In genomic region chr17:34263068-34263467, GRCm38 (mm10) we compare ENCODE assay signal across 9 mouse cellular contexts. TPM values are rescaled to one million over a fixed set of nuclear protein-coding genes. Genes with fewer than 3 reads are reported as not detected.
DNase-seq lines count a peak whose midpoint lies in the region; ATAC-seq and TF ChIP-seq lines count a peak whose summit lies in the region.
"Had no signal": no experiment of that assay in that cellular context is flagged by ENCODE, and none has a peak within 500 bp of the region (broad histone marks: within the 10 kb centered on the region; RNA-seq: fewer than 3 reads in every experiment).

No protein-coding gene starts in this region.

- peaks cover 10 to 53% of the 10 kb centered on the region in 2 experiments for H3K4me1 ChIP-seq in CH12.LX (ENCODE audit: control insufficient read depth in 1 of 2, insufficient read depth in 2 of 2)
- no peaks in the 10 kb centered on the region for H3K4me1 ChIP-seq in brown adipose tissue, adult 24 weeks (ENCODE audit: control insufficient read depth, insufficient read depth, insufficient read length, low read length)
- peaks cover 28% of the 10 kb centered on the region for H3K4me1 ChIP-seq in forebrain, embryonic 10.5 days
- H3K4me1 ChIP-seq in liver, embryonic 14.5 days (replicated peaks; ENCODE audit: control insufficient read depth in 2 of 2, insufficient read depth in 2 of 2, low read length in 1 of 2): peaks cover 0 to 7% of the 10 kb centered on the region in 2 experiments; a peak in 2 of 4 replicates
- peaks cover 4% of the 10 kb centered on the region for H3K4me1 ChIP-seq in neural tube, embryonic 11.5 days (ENCODE audit: control insufficient read depth, insufficient read depth, low read length)
- peaks cover 3% of the 10 kb centered on the region; the same call in 1 of the 2 replicates for H3K4me1 ChIP-seq in stomach, postnatal 0 days (replicated peaks; ENCODE audit: control insufficient read depth, insufficient read depth)

- TF ChIP-seq RAD21 in CH12.LX (IDR thresholded peaks at IDR 0.05; ENCODE audit: low read depth, low read length): no peak

- no peaks in the 10 kb centered on the region for H3K27me3 ChIP-seq in CH12.LX (replicated peaks)
- peaks cover 40% of the 10 kb centered on the region for H3K27me3 ChIP-seq in forebrain, embryonic 10.5 days (ENCODE audit: poor library complexity, severe bottlenecking)
- peaks cover 30% of the 10 kb centered on the region for H3K27me3 ChIP-seq in liver, embryonic 14.5 days (ENCODE audit: control insufficient read depth, insufficient read depth, low read length)
- H3K27me3 ChIP-seq in neural tube, embryonic 11.5 days (ENCODE audit: control insufficient read depth, insufficient read depth, low read length): peaks cover 7% of the 10 kb centered on the region
- peaks cover 3% of the 10 kb centered on the region; the same call in 1 of the 2 replicates for H3K27me3 ChIP-seq in stomach, postnatal 0 days (ENCODE audit: control insufficient read depth, insufficient read depth, low read length)

- peak overlapping the region; percentile 63; the same call in 1 of the 2 replicates for H3K9ac ChIP-seq in CH12.LX (ENCODE audit: insufficient read depth, low read depth)
- no peak overlapping the region; the same call in 1 of the 2 replicates for H3K9ac ChIP-seq in liver, embryonic 14.5 days (replicated peaks)
- H3K9ac ChIP-seq in neural tube, embryonic 11.5 days (ENCODE audit: low read length): peak overlapping the region; percentile 42; the same call in 1 of the 2 replicates
- H3K9ac ChIP-seq in stomach, postnatal 0 days (ENCODE audit: low read length): no peak overlapping the region

- intact Hi-C loops in heart, postnatal 10 days (cut with DNase I): no loop called here

- peak; percentile 74 for TF ChIP-seq POLR2A in CH12.LX (IDR thresholded peaks at IDR 0.05; ENCODE audit: low read depth, low read length)

- DNase-seq in CH12.LX (ENCODE audit: extremely low read depth): peak; percentile 95
- DNase-seq in forebrain, embryonic 10.5 days (ENCODE audit: extremely low spot score, low spot score): peak; percentile 80
- peak; percentile 82 to 87 for DNase-seq in heart, postnatal 10 days
- peak; percentile 80 to 81 for DNase-seq in kidney, postnatal 36 days
- peak in 2 of 3 experiments; percentile 46 to 47 for DNase-seq in liver, embryonic 14.5 days (ENCODE audit: low read depth in 3 of 3, low spot score in 3 of 3)
- DNase-seq in neural tube, embryonic 11.5 days (ENCODE audit: low spot score): peak; percentile 76
- peak; percentile 71 for DNase-seq in stomach, postnatal 0 days (ENCODE audit: low spot score)

- H3K36me3 ChIP-seq in CH12.LX (replicated peaks in 1 of 2; ENCODE audit: control insufficient read depth in 1 of 2, insufficient read depth in 1 of 2, low read length in 1 of 2): peaks cover 11 to 25% of the 10 kb centered on the region in 2 experiments
- H3K36me3 ChIP-seq in forebrain, embryonic 10.5 days (replicated peaks): no peaks in the 10 kb centered on the region
- H3K36me3 ChIP-seq in liver, embryonic 14.5 days (replicated peaks; ENCODE audit: control insufficient read depth, insufficient read depth, low read depth): no peaks in the 10 kb centered on the region
- H3K36me3 ChIP-seq in neural tube, embryonic 11.5 days (ENCODE audit: control insufficient read depth, insufficient read depth, low read length): no peaks in the 10 kb centered on the region
- no peaks in the 10 kb centered on the region for H3K36me3 ChIP-seq in stomach, postnatal 0 days (ENCODE audit: control insufficient read depth, insufficient read depth, low read length)

- dilution Hi-C loops in CH12.LX (cut with MboI; ENCODE audit: extremely low pct_ligation_motif_present, extremely low pct_unique_long_range_greater_than_20kb, low sequenced_read_pairs): no loop called here

- no peak for TF ChIP-seq EP300 in CH12.LX (IDR thresholded peaks at IDR 0.05; ENCODE audit: low read length)
- TF ChIP-seq EP300 in liver, embryonic 14.5 days (IDR thresholded peaks at IDR 0.05; ENCODE audit: low read depth): no peak
- TF ChIP-seq EP300 in stomach, postnatal 0 days (optimal IDR thresholded peaks at IDR 0.05): no peak

- peak; percentile 50 for ATAC-seq in liver, embryonic 14.5 days (ENCODE audit: insufficient read depth)
- ATAC-seq in neural tube, embryonic 11.5 days (ENCODE audit: insufficient read depth, low FRiP score, low TSS enrichment): peak; percentile 80
- ATAC-seq in stomach, postnatal 0 days (ENCODE audit: low FRiP score, low TSS enrichment): peak; percentile 84

- WGBS in forebrain, embryonic 10.5 days: under 1% methylated on average over 8 of the region's 8 CpGs
- WGBS in liver, embryonic 14.5 days (ENCODE audit: insufficient replicate concordance): 3% methylated on average over 8 of the region's 8 CpGs
- under 1% methylated on average over 8 of the region's 8 CpGs for WGBS in neural tube, embryonic 11.5 days
- 2% methylated on average over 8 of the region's 8 CpGs for WGBS in stomach, postnatal 0 days

- peaks cover 9% of the 10 kb centered on the region; the same call in 1 of the 2 replicates for H3K79me2 ChIP-seq in CH12.LX (replicated peaks; ENCODE audit: control insufficient read depth, extremely low read depth, insufficient read depth, poor library complexity, severe bottlenecking)

- H3K4me2 ChIP-seq in CH12.LX (ENCODE audit: insufficient read depth, low read depth, poor library complexity, severe bottlenecking): no peak overlapping the region
- H3K4me2 ChIP-seq in liver, embryonic 14.5 days (ENCODE audit: low read depth): peak overlapping the region; percentile 66
- H3K4me2 ChIP-seq in neural tube, embryonic 11.5 days (ENCODE audit: low read depth): peak overlapping the region; percentile 86
- peak overlapping the region; percentile 69 for H3K4me2 ChIP-seq in stomach, postnatal 0 days (replicated peaks; ENCODE audit: low read depth)

- peak overlapping the region; percentile 70 to 95 (median 78) for H3K4me3 ChIP-seq in CH12.LX (replicated peaks in 1 of 3; ENCODE audit: low read depth in 2 of 3, low read length in 2 of 3, poor library complexity in 1 of 3)
- H3K4me3 ChIP-seq in brown adipose tissue, adult 24 weeks (ENCODE audit: insufficient read depth, low read depth, low read length): peak overlapping the region; percentile 60
- peak overlapping the region; percentile 70 for H3K4me3 ChIP-seq in forebrain, embryonic 10.5 days
- peak overlapping the region; percentile 38 to 55 for H3K4me3 ChIP-seq in liver, embryonic 14.5 days (ENCODE audit: insufficient read depth in 1 of 2, low read depth in 2 of 2, low read length in 2 of 2)
- peak overlapping the region; percentile 39 for H3K4me3 ChIP-seq in neural tube, embryonic 11.5 days (ENCODE audit: low read depth, low read length)
- peak overlapping the region; percentile 43 for H3K4me3 ChIP-seq in stomach, postnatal 0 days (ENCODE audit: low read depth, low read length)
- H3K4me3 ChIP-seq: erythroblast, embryonic 14.5 days had no signal

- in situ Hi-C loops in CH12.LX (cut with MboI; ENCODE audit: low pct_ligation_motif_present, low pct_unique_long_range_greater_than_20kb, low sequenced_read_pairs): no loop called here

- no peak for TF ChIP-seq CTCF in CH12.LX (conservative IDR thresholded peaks at IDR 0.05 in 1 of 2, IDR thresholded peaks at IDR 0.05 in 1 of 2; ENCODE audit: low read depth in 2 of 2, low read length in 2 of 2)
- no peak for TF ChIP-seq CTCF in liver, embryonic 14.5 days (IDR thresholded peaks at IDR 0.05; ENCODE audit: low read depth)
- TF ChIP-seq CTCF in stomach, postnatal 0 days (IDR thresholded peaks at IDR 0.05; ENCODE audit: low read depth): no peak

- no peak overlapping the region for H3K27ac ChIP-seq in CH12.LX (ENCODE audit: insufficient read depth, low read depth)
- H3K27ac ChIP-seq in brown adipose tissue, adult 24 weeks (replicated peaks; ENCODE audit: low read depth, low read length): 0 out of 2 replicates have a peak overlapping the region, but pooled peaks have one; percentile 11
- peak overlapping the region; percentile 51; the same call in 1 of the 2 replicates for H3K27ac ChIP-seq in forebrain, embryonic 10.5 days
- H3K27ac ChIP-seq in liver, embryonic 14.5 days: no peak overlapping the region
- no peak overlapping the region for H3K27ac ChIP-seq in neural tube, embryonic 11.5 days (ENCODE audit: low read depth, low read length)
- H3K27ac ChIP-seq in stomach, postnatal 0 days (replicated peaks): no peak overlapping the region

- H3K9me3 ChIP-seq in CH12.LX (replicated peaks; ENCODE audit: low read length): no peaks in the 10 kb centered on the region
- H3K9me3 ChIP-seq in forebrain, embryonic 10.5 days: no peaks in the 10 kb centered on the region
- no peaks in the 10 kb centered on the region for H3K9me3 ChIP-seq in liver, embryonic 14.5 days (ENCODE audit: control insufficient read depth, low read length)
- H3K9me3 ChIP-seq in neural tube, embryonic 11.5 days (ENCODE audit: control insufficient read depth, low read length): no peaks in the 10 kb centered on the region
- H3K9me3 ChIP-seq in stomach, postnatal 0 days (ENCODE audit: control insufficient read depth, low read length): no peaks in the 10 kb centered on the region

RNA-seq across cellular contexts. Expression of gene H2-Ab1, which starts 5.6 kb away (rescaled TPM):
- total RNA-seq in CH12.LX (2012; rRNA removed): 114 and 158 TPM in 2 replicates
- 105 and 119 TPM in 2 replicates for total RNA-seq in CH12.LX (2014; rRNA removed)
- 634 and 699 TPM in 2 replicates for polyA plus RNA-seq in CH12.LX (2012; ENCODE audit: insufficient read length, low read depth)
- 71.7 and 90.6 TPM in 2 replicates for polyA plus RNA-seq in brown adipose tissue, adult 24 weeks (2012; ENCODE audit: insufficient read depth, insufficient read length, missing spikeins)
- polyA plus RNA-seq in forebrain, embryonic 10.5 days (2016; fragmentation: Nextera tagmentation; extraction: Ambion mirVana): 9.8 and 12.5 TPM in 2 replicates
- 1 to 10 TPM; 4.4 to 4.7 TPM for total RNA-seq in heart, postnatal 10 days (2021)
- polyA plus RNA-seq in liver, embryonic 14.5 days (2012; rRNA removed): 2.0 and 2.3 TPM in 2 replicates
- 3.2 and 3.3 TPM in 2 replicates for polyA plus RNA-seq in liver, embryonic 14.5 days (2014; fragmentation: Nextera tagmentation; extraction: Ambion mirVana)
- polyA plus RNA-seq in neural tube, embryonic 11.5 days (2014; fragmentation: Nextera tagmentation; extraction: Ambion mirVana): 2.6 and 4.5 TPM in 2 replicates
- 19.3 and 20.1 TPM in 2 replicates for polyA plus RNA-seq in stomach, postnatal 0 days (2015; fragmentation: Nextera tagmentation; extraction: Ambion mirVana)

RNA-seq across cellular contexts. Expression of gene H2-Ob, which starts 24.4 kb away (rescaled TPM):
- 8.4 and 13.7 TPM in 2 replicates for total RNA-seq in CH12.LX (2012; rRNA removed)
- 31.9 and 39.7 TPM in 2 replicates for total RNA-seq in CH12.LX (2014; rRNA removed)
- polyA plus RNA-seq in CH12.LX (2012; ENCODE audit: insufficient read length, low read depth): 19.9 and 27.2 TPM in 2 replicates
- 0.55 and 2.1 TPM in 2 replicates for polyA plus RNA-seq in brown adipose tissue, adult 24 weeks (2012; ENCODE audit: insufficient read depth, insufficient read length, missing spikeins)
- polyA plus RNA-seq in forebrain, embryonic 10.5 days (2016; fragmentation: Nextera tagmentation; extraction: Ambion mirVana): not detected in 2 replicates
- under 1 TPM; 0.77 to 0.92 TPM for total RNA-seq in heart, postnatal 10 days (2021)
- 0.13 and 0.20 TPM in 2 replicates for polyA plus RNA-seq in liver, embryonic 14.5 days (2012; rRNA removed)
- polyA plus RNA-seq in liver, embryonic 14.5 days (2014; fragmentation: Nextera tagmentation; extraction: Ambion mirVana): 0.13 and 0.17 TPM in 2 replicates
- not detected in 2 replicates for polyA plus RNA-seq in neural tube, embryonic 11.5 days (2014; fragmentation: Nextera tagmentation; extraction: Ambion mirVana)
- polyA plus RNA-seq in stomach, postnatal 0 days (2015; fragmentation: Nextera tagmentation; extraction: Ambion mirVana): 0.13 and 0.16 TPM in 2 replicates
- polyA plus RNA-seq: erythroblast, embryonic 14.5 days had no signal

RNA-seq across cellular contexts. Expression of gene H2-Aa, which starts 24.6 kb away (rescaled TPM):
- total RNA-seq in CH12.LX (2012; rRNA removed): 385 and 450 TPM in 2 replicates
- total RNA-seq in CH12.LX (2014; rRNA removed): 481 and 488 TPM in 2 replicates
- polyA plus RNA-seq in CH12.LX (2012; ENCODE audit: insufficient read length, low read depth): 930 and 958 TPM in 2 replicates
- polyA plus RNA-seq in brown adipose tissue, adult 24 weeks (2012; ENCODE audit: insufficient read depth, insufficient read length, missing spikeins): 181 and 183 TPM in 2 replicates
- 0.17 TPM in 1 of 2 replicates, not detected in the other for polyA plus RNA-seq in forebrain, embryonic 10.5 days (2016; fragmentation: Nextera tagmentation; extraction: Ambion mirVana)
- total RNA-seq in heart, postnatal 10 days (2021): 1 to 10 TPM; 4.9 to 5.4 TPM
- polyA plus RNA-seq in liver, embryonic 14.5 days (2012; rRNA removed): 1.1 and 1.5 TPM in 2 replicates
- 1.8 and 2.5 TPM in 2 replicates for polyA plus RNA-seq in liver, embryonic 14.5 days (2014; fragmentation: Nextera tagmentation; extraction: Ambion mirVana)
- not detected in 2 replicates for polyA plus RNA-seq in neural tube, embryonic 11.5 days (2014; fragmentation: Nextera tagmentation; extraction: Ambion mirVana)
- polyA plus RNA-seq in stomach, postnatal 0 days (2015; fragmentation: Nextera tagmentation; extraction: Ambion mirVana): 6.8 and 8.2 TPM in 2 replicates
- polyA plus RNA-seq: erythroblast, embryonic 14.5 days had no signal

RNA-seq across cellular contexts. Expression of gene H2-Eb1, which starts 42.6 kb away (rescaled TPM):
- total RNA-seq in CH12.LX (2012; rRNA removed) (574 and 629 TPM in 2 replicates), CH12.LX (2014; rRNA removed) (511 and 534 TPM in 2 replicates)
- polyA plus RNA-seq in CH12.LX (2012; ENCODE audit: insufficient read length, low read depth): 898 and 899 TPM in 2 replicates
- 93.0 and 109 TPM in 2 replicates for polyA plus RNA-seq in brown adipose tissue, adult 24 weeks (2012; ENCODE audit: insufficient read depth, insufficient read length, missing spikeins)
- polyA plus RNA-seq in forebrain, embryonic 10.5 days (2016; fragmentation: Nextera tagmentation; extraction: Ambion mirVana): 0.54 and 1.0 TPM in 2 replicates
- total RNA-seq in heart, postnatal 10 days (2021): 1 to 10 TPM; 7.5 to 8.4 TPM
- polyA plus RNA-seq in liver, embryonic 14.5 days (2012; rRNA removed): 0.65 and 0.91 TPM in 2 replicates
- 0.80 and 0.83 TPM in 2 replicates for polyA plus RNA-seq in liver, embryonic 14.5 days (2014; fragmentation: Nextera tagmentation; extraction: Ambion mirVana)
- polyA plus RNA-seq in neural tube, embryonic 11.5 days (2014; fragmentation: Nextera tagmentation; extraction: Ambion mirVana): 0.70 and 1.8 TPM in 2 replicates
- 5.6 and 6.7 TPM in 2 replicates for polyA plus RNA-seq in stomach, postnatal 0 days (2015; fragmentation: Nextera tagmentation; extraction: Ambion mirVana)
- polyA plus RNA-seq: erythroblast, embryonic 14.5 days had no signal

RNA-seq across cellular contexts. Expression of gene Tap2, which starts 59.7 kb away (rescaled TPM):
- total RNA-seq in CH12.LX (2012; rRNA removed): 110 and 116 TPM in 2 replicates
- 54.8 and 62.2 TPM in 2 replicates for total RNA-seq in CH12.LX (2014; rRNA removed)
- polyA plus RNA-seq in CH12.LX (2012; ENCODE audit: insufficient read length, low read depth): 121 and 124 TPM in 2 replicates
- 23.5 and 27.7 TPM in 2 replicates for polyA plus RNA-seq in brown adipose tissue, adult 24 weeks (2012; ENCODE audit: insufficient read depth, insufficient read length, missing spikeins)
- polyA plus RNA-seq in forebrain, embryonic 10.5 days (2016; fragmentation: Nextera tagmentation; extraction: Ambion mirVana): 0.18 and 0.60 TPM in 2 replicates
- total RNA-seq in heart, postnatal 10 days (2021): 10 to 100 TPM; 17.6 to 20.3 TPM
- polyA plus RNA-seq in liver, embryonic 14.5 days (2012; rRNA removed): 2.1 and 2.9 TPM in 2 replicates
- polyA plus RNA-seq in liver, embryonic 14.5 days (2014; fragmentation: Nextera tagmentation; extraction: Ambion mirVana): 3.1 and 4.9 TPM in 2 replicates
- polyA plus RNA-seq in neural tube, embryonic 11.5 days (2014; fragmentation: Nextera tagmentation; extraction: Ambion mirVana): 0.59 and 0.60 TPM in 2 replicates
- polyA plus RNA-seq in stomach, postnatal 0 days (2015; fragmentation: Nextera tagmentation; extraction: Ambion mirVana): 5.8 and 5.9 TPM in 2 replicates

Comparison
In these comparisons a context has a peak if more than half of its experiments do, and no peak if none do; other contexts are left out.
1. H3K27ac ChIP-seq: peak in brown adipose tissue, adult 24 weeks (single experiment) and forebrain, embryonic 10.5 days (single experiment); none in CH12.LX (single experiment), liver, embryonic 14.5 days (single experiment), neural tube, embryonic 11.5 days (single experiment) and stomach, postnatal 0 days (single experiment).
2. H3K9ac ChIP-seq: peak in CH12.LX (single experiment) and neural tube, embryonic 11.5 days (single experiment); none in liver, embryonic 14.5 days (single experiment) and stomach, postnatal 0 days (single experiment).
3. RNA of gene H2-Aa, which starts 24.6 kb away (polyA plus RNA-seq): 930 to 958 TPM in CH12.LX and 181 to 183 TPM in brown adipose tissue, adult 24 weeks; 6.8 to 8.2 TPM in stomach, postnatal 0 days, 1.1 to 2.5 TPM in liver, embryonic 14.5 days, 0.17 TPM in forebrain, embryonic 10.5 days and not detected in neural tube, embryonic 11.5 days; every median in the first group is over 10 times any median in the second.
4. Peak in every context shown above with its lines, with median percentiles within 50 percentile points of each other: DNase-seq, H3K4me3 ChIP-seq and ATAC-seq.